Mouse (Mus musculus): ENCODE measurements around the gene Khnyn. TPM values are rescaled to one million over a fixed set of nuclear protein-coding genes. Genes with fewer than 3 reads are reported as not detected.

Khnyn gene
- polyA plus RNA-seq, 1 experiment from 2014 or later = 8.7 TPM

- Histone ChIP-seq H3K27me3 (ENCODE audit: control insufficient read depth, insufficient read depth, low read length) (no peaks in the 10 kb centered on the region), H3K4me3 (ENCODE audit: low read depth, low read length) (peak within 1 kb of the TSS; percentile 57), H3K4me2 (peak within 1 kb of the TSS; percentile 92), H3K27ac (ENCODE audit: low read depth, low read length) (peak within 1 kb of the TSS; percentile 66), H3K4me1 (ENCODE audit: control insufficient read depth, insufficient read depth, low read length) (peaks cover 32% of the 10 kb centered on the region), H3K9ac (ENCODE audit: low read length) (peak within 1 kb of the TSS; percentile 84), H3K36me3 (ENCODE audit: control insufficient read depth, insufficient read depth, low read length) (no peaks in the 10 kb centered on the region), H3K9me3 (ENCODE audit: control insufficient read depth, low read length) (no peaks in the 10 kb centered on the region)
- 2% methylated on average over 32 of the region's 33 CpGs for WGBS
- ATAC-seq (ENCODE audit: low FRiP score) (peak; percentile 92), DNase-seq (ENCODE audit: low spot score, missing footprints) (peak; percentile 96)
These were observed 31.0 kb upstream of the Khnyn start, which contains the start of gene Nynrin for GRCm38 (mm10) chr14:55853621-55854285. Gene Nynrin (plus strand): TSS chr14:55854010.

- no peaks in the 10 kb centered on the region for H3K36me3 ChIP-seq (ENCODE audit: control insufficient read depth, insufficient read depth, low read length)
- H3K9ac ChIP-seq (ENCODE audit: low read length) = peak overlapping the region; percentile 84
- DNase-seq (ENCODE audit: low spot score, missing footprints) (peak; percentile 92), ATAC-seq (ENCODE audit: low FRiP score) (peak; percentile 55)
- H3K27ac ChIP-seq (ENCODE audit: low read depth, low read length) = peak overlapping the region; percentile 66
- 0% methylated on average over 9 of the region's 9 CpGs for WGBS
- H3K9me3 ChIP-seq (ENCODE audit: control insufficient read depth, low read length) = no peaks in the 10 kb centered on the region
- peak overlapping the region; percentile 57 for H3K4me3 ChIP-seq (ENCODE audit: low read depth, low read length)
- peak overlapping the region; percentile 92 for H3K4me2 ChIP-seq
- H3K4me1 ChIP-seq (ENCODE audit: control insufficient read depth, insufficient read depth, low read length) = peaks cover 32% of the 10 kb centered on the region
- no peaks in the 10 kb centered on the region for H3K27me3 ChIP-seq (ENCODE audit: control insufficient read depth, insufficient read depth, low read length)
These were observed 30.2 kb upstream of the Khnyn start for GRCm38 (mm10) chr14:55854406-55855100.

GRCm38 (mm10) chr14:55855101-55855561 lies 29.6 kb upstream of the Khnyn start:
- H3K4me2 ChIP-seq = peak overlapping the region; percentile 92
- peaks cover 32% of the 10 kb centered on the region for H3K4me1 ChIP-seq (ENCODE audit: control insufficient read depth, insufficient read depth, low read length)
- peak; percentile 94 for DNase-seq (ENCODE audit: low spot score, missing footprints)
- no peaks in the 10 kb centered on the region for H3K9me3 ChIP-seq (ENCODE audit: control insufficient read depth, low read length)
- no peaks in the 10 kb centered on the region for H3K27me3 ChIP-seq (ENCODE audit: control insufficient read depth, insufficient read depth, low read length)
- H3K36me3 ChIP-seq (ENCODE audit: control insufficient read depth, insufficient read depth, low read length) = no peaks in the 10 kb centered on the region
- WGBS = 6% methylated on average over 4 of the region's 4 CpGs
- H3K4me3 ChIP-seq (ENCODE audit: low read depth, low read length) = peak overlapping the region; percentile 57
- H3K27ac ChIP-seq (ENCODE audit: low read depth, low read length) = peak overlapping the region; percentile 66
- H3K9ac ChIP-seq (ENCODE audit: low read length) = peak overlapping the region; percentile 84
- peak; percentile 5; the same call in 1 of the 2 replicates for ATAC-seq (ENCODE audit: low FRiP score)

DNA sequence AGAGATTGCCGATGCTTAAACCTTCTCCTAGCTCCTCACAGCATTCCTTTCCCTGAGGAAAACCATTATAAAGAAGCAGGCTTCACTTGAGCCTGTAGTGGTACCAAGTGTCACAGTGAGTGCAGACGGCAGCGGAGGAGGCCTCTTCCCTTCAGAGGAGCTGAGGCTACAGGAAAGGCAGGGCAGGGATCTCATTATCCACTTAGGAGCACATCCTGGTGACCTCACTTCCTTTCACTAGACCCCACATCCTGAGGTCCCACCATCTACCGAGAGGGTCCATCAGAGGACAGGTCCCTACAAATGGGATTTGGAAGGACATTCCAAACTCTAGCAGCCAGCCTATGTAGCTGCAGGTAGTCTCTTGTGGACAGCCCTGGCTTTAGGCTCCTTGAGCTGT lies 27.2 kb upstream of the Khnyn start:
- H3K9ac ChIP-seq (ENCODE audit: low read length) = no peak overlapping the region
- peaks cover 38% of the 10 kb centered on the region for H3K4me1 ChIP-seq (ENCODE audit: control insufficient read depth, insufficient read depth, low read length)
- no peak overlapping the region for H3K27ac ChIP-seq (ENCODE audit: low read depth, low read length)
- no peak overlapping the region for H3K4me2 ChIP-seq
- H3K9me3 ChIP-seq (ENCODE audit: control insufficient read depth, low read length) = no peaks in the 10 kb centered on the region
- no peaks in the 10 kb centered on the region for H3K27me3 ChIP-seq (ENCODE audit: control insufficient read depth, insufficient read depth, low read length)
- 80% methylated on average over 4 of the region's 4 CpGs for WGBS
- no peaks in the 10 kb centered on the region for H3K36me3 ChIP-seq (ENCODE audit: control insufficient read depth, insufficient read depth, low read length)
- no peak for ATAC-seq (ENCODE audit: low FRiP score)
- DNase-seq (ENCODE audit: low spot score, missing footprints) = no peak
- H3K4me3 ChIP-seq (ENCODE audit: low read depth, low read length) = no peak overlapping the region

GRCm38 (mm10) chr14:55862186-55862585 lies 22.6 kb upstream of the Khnyn start:
- DNase-seq (ENCODE audit: low spot score, missing footprints) (no peak), ATAC-seq (ENCODE audit: low FRiP score) (no peak)
- H3K27me3 ChIP-seq (ENCODE audit: control insufficient read depth, insufficient read depth, low read length) = no peaks in the 10 kb centered on the region
- H3K4me3 ChIP-seq (ENCODE audit: low read depth, low read length) = no peak overlapping the region
- H3K27ac ChIP-seq (ENCODE audit: low read depth, low read length) = no peak overlapping the region
- WGBS = 68% methylated on average over 6 of the region's 6 CpGs
- peaks cover 12% of the 10 kb centered on the region for H3K4me1 ChIP-seq (ENCODE audit: control insufficient read depth, insufficient read depth, low read length)
- no peak overlapping the region for H3K4me2 ChIP-seq
- no peaks in the 10 kb centered on the region for H3K9me3 ChIP-seq (ENCODE audit: control insufficient read depth, low read length)
- no peak overlapping the region for H3K9ac ChIP-seq (ENCODE audit: low read length)
- peaks cover 8% of the 10 kb centered on the region for H3K36me3 ChIP-seq (ENCODE audit: control insufficient read depth, insufficient read depth, low read length)

- Histone ChIP-seq H3K4me1 (ENCODE audit: control insufficient read depth, insufficient read depth, low read length) (peaks cover 12% of the 10 kb centered on the region), H3K36me3 (ENCODE audit: control insufficient read depth, insufficient read depth, low read length) (peaks cover 8% of the 10 kb centered on the region), H3K4me3 (ENCODE audit: low read depth, low read length) (no peak overlapping the region), H3K27me3 (ENCODE audit: control insufficient read depth, insufficient read depth, low read length) (no peaks in the 10 kb centered on the region), H3K9me3 (ENCODE audit: control insufficient read depth, low read length) (no peaks in the 10 kb centered on the region), H3K9ac (ENCODE audit: low read length) (no peak overlapping the region), H3K4me2 (no peak overlapping the region), H3K27ac (ENCODE audit: low read depth, low read length) (no peak overlapping the region)
- 96% methylated on average over 10 of the region's 10 CpGs for WGBS
- DNase-seq (ENCODE audit: low spot score, missing footprints) = no peak
- no peak for ATAC-seq (ENCODE audit: low FRiP score)
These were observed 21.8 kb upstream of the Khnyn start for GRCm38 (mm10) chr14:55862970-55863369.

- peak; percentile 62; the same call in 1 of the 2 replicates for ATAC-seq (ENCODE audit: low FRiP score)
- Histone ChIP-seq H3K9ac (ENCODE audit: low read length) (no peak overlapping the region), H3K4me3 (ENCODE audit: low read depth, low read length) (no peak overlapping the region), H3K27me3 (ENCODE audit: control insufficient read depth, insufficient read depth, low read length) (no peaks in the 10 kb centered on the region), H3K9me3 (ENCODE audit: control insufficient read depth, low read length) (no peaks in the 10 kb centered on the region), H3K36me3 (ENCODE audit: control insufficient read depth, insufficient read depth, low read length) (peaks cover 13% of the 10 kb centered on the region), H3K4me1 (ENCODE audit: control insufficient read depth, insufficient read depth, low read length) (peaks cover 12% of the 10 kb centered on the region), H3K4me2 (no peak overlapping the region), H3K27ac (ENCODE audit: low read depth, low read length) (no peak overlapping the region)
- peak; percentile 97 for DNase-seq (ENCODE audit: low spot score, missing footprints)
- 32% methylated on average over 7 of the region's 7 CpGs for WGBS
These were observed 21.0 kb upstream of the Khnyn start for GRCm38 (mm10) chr14:55863773-55864172.

GRCm38 (mm10) chr14:55866962-55867361 lies 17.8 kb upstream of the Khnyn start:
- Histone ChIP-seq H3K9ac (ENCODE audit: low read length) (no peak overlapping the region), H3K27ac (ENCODE audit: low read depth, low read length) (no peak overlapping the region), H3K4me1 (ENCODE audit: control insufficient read depth, insufficient read depth, low read length) (peaks cover 3% of the 10 kb centered on the region), H3K36me3 (ENCODE audit: control insufficient read depth, insufficient read depth, low read length) (peaks cover 34% of the 10 kb centered on the region), H3K4me3 (ENCODE audit: low read depth, low read length) (no peak overlapping the region), H3K9me3 (ENCODE audit: control insufficient read depth, low read length) (no peaks in the 10 kb centered on the region), H3K27me3 (ENCODE audit: control insufficient read depth, insufficient read depth, low read length) (no peaks in the 10 kb centered on the region), H3K4me2 (no peak overlapping the region)
- DNase-seq (ENCODE audit: low spot score, missing footprints) = peak; percentile 95
- WGBS = 34% methylated on average over 4 of the region's 4 CpGs
- no peak for ATAC-seq (ENCODE audit: low FRiP score)

All from midbrain, embryonic 11.5 days (tissue).